Mouse (Mus musculus) gastrocnemius, adult 18-20 months (tissue): ENCODE data around the gene P3h4. TPM values are rescaled to one million over a fixed set of nuclear protein-coding genes. Genes with fewer than 3 reads are reported as not detected.

Experiments
- DNase-seq: peaks from one replicate; pipeline ENCODE4 v3.0.0; 2021; ENCODE audit warnings: low spot score
- total RNA-seq, 2 experiments: library from RNA; stranded (reverse); gene quantifications; 2 replicates each; pipeline ENCODE4 v1.2.3; 2021

P3h4 gene
- total RNA-seq, 2 experiments from 2014 or later = 1.6 to 3.2 TPM

- DNase-seq = no peak
Measured at GRCm38 (mm10) chr11:100408835-100409462, 5.7 kb downstream of the P3h4 start.

DNA sequence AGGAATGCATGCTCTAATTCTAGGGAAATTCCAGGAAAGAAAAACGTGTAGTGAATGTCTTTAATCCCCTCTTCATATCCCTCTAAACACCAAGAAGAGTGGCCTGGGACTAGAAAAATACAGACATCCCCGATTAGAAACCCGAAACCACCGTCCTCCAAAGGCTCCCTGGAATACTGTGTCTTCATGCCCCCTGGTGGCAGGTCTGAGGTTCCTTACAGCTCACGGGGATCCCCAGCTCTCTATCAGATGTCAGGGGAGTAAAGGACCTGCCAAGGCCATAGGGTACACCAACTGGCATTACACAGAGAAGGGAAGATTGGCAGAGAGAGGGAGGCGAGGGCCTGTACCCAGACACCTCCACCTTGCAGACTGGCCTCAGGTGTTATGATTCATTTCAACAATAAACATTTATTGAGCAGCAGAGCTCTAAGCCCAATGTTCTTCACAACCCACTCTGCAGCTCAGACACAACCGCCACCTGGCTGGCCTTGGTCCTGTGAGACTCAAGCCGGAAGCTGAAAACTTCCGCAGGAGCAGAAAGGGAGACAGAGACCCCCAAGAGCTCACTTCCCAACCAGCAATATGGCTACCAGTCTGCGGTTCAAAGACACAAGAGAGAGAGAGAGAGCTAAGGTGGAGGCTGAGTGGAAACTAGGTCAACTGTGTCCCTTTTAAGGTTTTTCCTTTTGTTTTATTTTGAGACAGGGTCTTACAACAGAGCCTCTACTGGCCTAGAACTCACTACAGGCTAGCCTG, 6.4 kb downstream of the P3h4 start:
- DNase-seq = peak; percentile 86

- no peak for DNase-seq
Measured at GRCm38 (mm10) chr11:100406995-100407705, 7.5 kb downstream of the P3h4 start.

- no peak for DNase-seq
Measured at GRCm38 (mm10) chr11:100406273-100406672, 8.4 kb downstream of the P3h4 start.

DNA sequence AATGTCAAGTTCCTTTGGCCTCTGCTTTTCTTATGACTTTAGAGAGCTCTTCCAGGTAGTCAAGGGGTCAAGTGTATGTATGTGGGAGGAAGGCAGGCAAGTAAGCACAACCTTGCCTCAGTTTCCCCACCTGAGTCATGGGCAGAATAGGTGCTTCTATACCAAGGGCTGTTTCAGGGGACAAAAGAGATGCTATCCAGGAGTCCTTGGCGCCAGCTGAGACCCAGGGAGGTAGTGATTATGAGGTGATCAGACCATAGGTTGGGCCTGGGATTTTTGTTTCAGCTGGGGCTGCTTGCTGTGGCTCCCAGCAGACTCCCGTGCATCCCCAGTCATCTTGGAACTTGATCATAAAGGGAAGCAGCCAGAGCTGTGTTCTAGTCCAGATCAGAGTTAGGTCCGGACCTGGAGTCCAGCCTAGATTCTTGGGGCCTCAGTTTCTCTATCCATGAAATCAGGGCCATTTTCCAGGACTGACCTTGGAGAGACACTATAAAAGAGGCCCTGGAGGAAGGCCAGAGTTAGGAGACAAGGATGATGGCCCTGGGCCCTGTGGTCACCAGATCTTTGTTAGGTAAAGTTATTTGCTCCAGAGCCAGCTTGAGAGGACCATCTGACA, 10.1 kb downstream of the P3h4 start:
- DNase-seq = no peak

GRCm38 (mm10) chr11:100403445-100404134, 11.0 kb downstream of the P3h4 start:
- DNase-seq = no peak

DNA sequence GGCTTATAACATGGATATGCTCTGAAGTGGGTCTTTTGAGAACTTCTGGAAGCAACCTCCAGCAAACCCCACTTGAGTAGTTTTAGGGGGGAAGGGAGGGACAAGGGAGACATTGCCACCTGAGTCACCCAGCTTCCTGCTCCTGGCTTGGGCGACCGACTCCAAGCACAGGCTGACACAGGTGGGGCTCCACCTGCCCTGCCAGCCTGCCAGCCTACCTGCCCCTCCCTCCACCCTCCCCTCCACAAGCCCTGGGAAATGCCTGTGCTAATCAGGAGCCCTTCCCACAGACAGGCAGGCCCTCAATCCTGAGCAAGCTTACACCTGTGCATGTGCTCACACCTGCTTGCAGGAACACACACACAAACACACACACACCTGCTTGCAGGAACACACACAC, 12.0 kb downstream of the P3h4 start:
- no peak for DNase-seq

GRCm38 (mm10) chr11:100402240-100402639, 12.4 kb downstream of the P3h4 start:
- DNase-seq = no peak

DNA sequence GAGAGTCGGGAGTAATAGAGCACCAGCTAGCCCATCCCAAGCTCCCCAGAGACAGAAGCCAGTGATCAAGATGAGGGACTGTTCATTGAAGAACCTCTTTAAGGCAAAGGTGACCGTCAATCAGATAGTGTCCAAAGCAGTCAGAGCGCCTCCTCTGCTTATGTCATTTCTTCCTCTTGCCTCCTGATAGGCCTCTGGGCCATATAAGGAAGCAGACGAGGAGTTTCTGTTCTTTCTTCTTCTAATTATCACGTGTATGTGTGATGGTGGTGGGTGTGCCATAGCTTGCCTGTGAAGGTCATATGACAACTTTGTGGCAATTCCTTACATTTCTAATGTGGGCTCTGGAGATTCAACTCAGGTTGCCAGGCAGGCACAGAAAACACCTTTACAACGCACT, 13.8 kb downstream of the P3h4 start:
- DNase-seq = no peak

DNA sequence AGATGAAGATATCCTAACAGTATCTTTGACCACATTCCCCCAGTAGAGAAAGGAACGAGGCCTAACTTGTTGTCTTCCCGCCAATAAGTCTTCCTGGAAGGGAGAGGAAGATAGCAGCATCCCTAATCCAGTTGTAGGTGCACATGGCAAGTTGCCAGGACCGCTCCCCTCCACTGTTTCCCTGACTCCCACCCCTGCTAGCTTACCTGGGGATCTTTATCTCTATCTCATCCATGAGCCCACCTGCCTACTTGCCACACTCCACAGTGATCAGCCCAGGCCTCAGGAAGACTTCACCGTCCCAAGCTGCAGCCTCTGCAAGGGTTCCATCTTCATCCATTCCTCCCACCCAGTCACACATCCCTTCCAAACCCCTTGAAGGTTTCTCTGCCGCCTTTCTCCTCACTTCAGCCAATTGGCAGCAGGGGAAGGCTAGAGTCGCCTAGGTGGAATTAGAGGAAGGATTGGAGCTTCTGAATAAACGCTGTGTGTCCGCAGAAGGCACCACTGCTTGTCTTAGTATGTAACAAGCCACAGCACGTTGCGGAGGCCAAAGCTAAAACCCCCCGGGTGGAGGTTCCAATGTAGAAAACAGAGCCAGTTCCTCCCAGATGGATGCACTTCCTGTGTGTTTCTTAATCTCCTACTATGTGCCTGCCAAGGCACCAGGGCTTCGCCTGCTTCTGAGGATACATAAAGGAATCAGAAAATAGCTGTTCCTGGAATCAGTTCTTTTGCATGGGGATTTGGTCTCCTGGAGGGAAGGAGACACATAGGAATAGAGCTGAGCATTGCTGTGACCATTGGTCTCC, 14.7 kb downstream of the P3h4 start:
- no peak for DNase-seq

DNA sequence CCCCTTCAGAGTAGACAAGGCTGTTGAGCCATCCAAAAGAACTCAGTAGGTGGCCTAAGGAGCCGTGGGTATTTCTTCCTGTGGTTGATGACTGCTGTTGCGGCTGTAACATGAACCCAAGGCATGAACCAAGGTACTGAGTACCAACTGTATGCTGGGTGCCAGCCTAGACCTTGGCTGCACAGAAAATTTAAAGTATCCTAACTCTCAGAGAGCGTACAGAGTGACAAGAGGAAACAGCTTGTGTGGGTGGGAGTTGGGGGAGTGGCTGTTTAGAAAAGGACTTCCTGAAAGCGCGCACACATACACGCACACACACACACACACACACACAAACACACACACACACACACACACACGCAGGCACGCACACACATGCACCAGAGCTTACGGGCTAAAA, 15.3 kb downstream of the P3h4 start:
- no peak for DNase-seq

GRCm38 (mm10) chr11:100398517-100398916, 16.1 kb downstream of the P3h4 start:
- no peak for DNase-seq

DNA sequence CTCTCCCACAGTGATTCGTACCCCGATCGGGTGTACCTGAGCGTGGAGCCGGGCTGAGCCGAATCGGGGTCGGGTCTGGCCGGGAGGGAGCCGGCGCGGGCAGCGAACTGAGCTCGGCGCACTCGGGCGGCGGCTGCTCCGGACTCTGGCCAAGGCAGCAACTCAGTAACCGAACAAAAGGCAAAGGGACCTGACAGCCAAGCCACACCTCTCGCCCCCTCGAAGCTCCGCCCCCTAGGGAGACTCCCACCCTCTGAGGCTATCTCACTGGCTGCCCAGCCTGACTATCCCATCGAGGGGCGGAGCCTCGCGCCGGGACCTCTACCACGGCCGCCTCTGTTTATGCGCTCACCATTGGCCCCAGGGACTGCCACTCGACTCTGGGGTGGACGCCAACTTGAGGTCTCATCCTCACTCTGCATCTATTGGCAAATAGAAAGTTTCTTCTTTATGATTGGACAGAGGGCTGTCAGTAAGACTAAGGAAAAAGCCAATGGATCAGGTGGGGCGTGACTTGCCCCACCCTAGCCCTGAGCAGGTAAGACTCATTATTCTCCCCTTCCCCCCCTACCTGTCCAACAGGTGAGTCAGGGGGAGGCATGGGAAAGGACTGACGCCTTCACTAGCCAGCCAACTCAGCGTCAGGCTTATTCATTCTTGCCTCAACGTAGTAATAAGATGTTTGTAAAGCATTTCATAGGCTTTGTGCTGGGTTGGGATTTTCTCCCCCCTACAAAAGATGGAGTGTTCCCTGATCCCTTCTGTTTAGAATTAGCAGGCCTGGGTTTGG, 16.8 kb downstream of the P3h4 start, which contains the start of gene Jup:
Gene Jup (minus strand): TSS at position 164 of the 790 bp plus-strand sequence.
- peak; percentile 99 for DNase-seq

DNA sequence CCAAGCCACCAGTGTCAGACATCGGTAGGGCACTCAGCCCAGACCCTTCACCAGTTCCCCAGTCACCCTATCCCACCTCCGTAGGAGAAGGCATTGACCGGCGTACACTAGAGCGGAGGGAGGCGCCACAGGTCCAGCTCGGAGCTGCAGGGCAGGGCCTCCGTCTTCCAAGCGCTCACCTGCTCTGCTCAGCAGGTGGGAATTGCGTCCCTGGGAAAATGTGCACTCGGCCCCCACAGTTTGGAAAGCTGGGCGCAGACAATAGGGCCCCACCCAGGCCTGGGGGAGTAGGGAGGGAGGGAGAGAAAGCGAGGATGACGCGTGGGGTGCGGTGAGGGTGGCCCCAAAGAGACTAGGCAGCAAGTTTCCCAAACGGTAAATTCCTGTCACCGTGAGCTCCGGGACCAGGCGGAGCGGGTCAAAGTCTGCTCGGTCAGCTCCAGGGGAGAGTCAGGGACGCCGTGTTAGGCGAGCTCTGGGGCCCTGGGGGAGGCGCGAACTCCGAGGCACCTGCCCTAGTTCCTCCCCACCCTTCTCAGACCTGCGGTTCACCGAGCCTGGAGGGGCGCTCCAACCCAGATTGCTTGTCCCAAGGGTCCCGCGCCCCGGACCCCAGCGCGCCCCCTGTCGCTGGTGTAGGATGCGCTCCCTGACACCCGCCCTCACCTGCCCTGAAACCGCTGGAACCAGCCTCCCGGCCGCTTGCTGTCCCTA, 17.6 kb downstream of the P3h4 start:
- DNase-seq = peak; percentile 48

- DNase-seq = peak; percentile 32
Measured at GRCm38 (mm10) chr11:100395861-100396631, 18.6 kb downstream of the P3h4 start.

DNA sequence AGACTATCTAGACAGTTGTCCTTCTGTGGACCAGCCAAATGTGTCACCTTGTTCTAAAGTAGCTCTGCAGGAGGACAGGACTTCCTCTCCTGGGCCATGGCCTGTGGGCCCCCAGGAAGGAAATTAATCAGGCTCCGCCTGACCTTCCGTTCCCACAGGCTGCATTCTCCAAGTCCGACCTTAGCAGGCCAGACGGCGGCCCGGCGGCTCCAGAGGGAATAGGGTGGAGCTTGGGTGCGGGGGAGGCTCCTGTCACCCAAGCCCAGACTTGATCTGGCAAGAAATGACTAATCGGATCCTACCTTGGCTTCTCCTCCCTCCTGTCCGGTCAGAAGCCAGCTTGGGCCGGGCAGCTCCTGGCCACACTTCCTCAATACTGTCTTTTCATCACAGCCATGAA, 19.4 kb downstream of the P3h4 start:
- DNase-seq = peak; percentile 84

GRCm38 (mm10) chr11:100394353-100395074, 20.1 kb downstream of the P3h4 start:
- DNase-seq = no peak

- peak; percentile 57 for DNase-seq
Measured at GRCm38 (mm10) chr11:100393733-100394132, 20.9 kb downstream of the P3h4 start.
